Mouse (Mus musculus) heart, embryonic 12.5 days (tissue): ENCODE data around the gene Rac2. TPM values are rescaled to one million over a fixed set of nuclear protein-coding genes. Genes with fewer than 3 reads are reported as not detected.

Experiments
- ATAC-seq: fragments of 200-750 bp; cut with Nextera tagmentation; 2 replicates; pipeline ENCODE4 v1.8.0; 2017; ENCODE audit warnings: moderate TSS enrichment, moderate library complexity; ENCODE audit not compliant: insufficient number of reproducible peaks, low FRiP score
- H3K27ac ChIP-seq: fragments of 300-500 bp; sonication (generic); 2 replicates; pipeline ENCODE4 v1.5.1; 2016; ENCODE audit warnings: mild to moderate bottlenecking, moderate library complexity; ENCODE audit not compliant: poor library complexity, severe bottlenecking
- H3K27me3 ChIP-seq: fragments of 300-500 bp; sonication (generic); replicated peaks from 2 replicates; pipeline ENCODE4 v1.6.1; 2016; ENCODE audit warnings: mild to moderate bottlenecking, moderate library complexity
- H3K36me3 ChIP-seq: fragments of 300-500 bp; sonication (generic); 2 replicates; pipeline ENCODE4 v1.6.1; 2016; ENCODE audit warnings: mild to moderate bottlenecking, moderate library complexity
- H3K4me1 ChIP-seq: fragments of 300-500 bp; sonication (generic); replicated peaks from 2 replicates; pipeline ENCODE4 v1.6.1; 2016; ENCODE audit warnings: mild to moderate bottlenecking
- H3K4me2 ChIP-seq: fragments of 300-500 bp; sonication (generic); 2 replicates; pipeline ENCODE4 v1.6.1; 2016; ENCODE audit warnings: mild to moderate bottlenecking, moderate library complexity
- H3K4me3 ChIP-seq: fragments of 300-500 bp; sonication (generic); 2 replicates; pipeline ENCODE4 v1.5.1; 2016; ENCODE audit warnings: mild to moderate bottlenecking
- H3K9ac ChIP-seq: fragments of 300-500 bp; sonication (generic); 2 replicates; pipeline ENCODE4 v1.6.1; 2016; ENCODE audit warnings: mild to moderate bottlenecking, moderate library complexity
- H3K9me3 ChIP-seq: fragments of 300-500 bp; sonication (generic); replicated peaks from 2 replicates; pipeline ENCODE4 v1.6.1; 2016; ENCODE audit warnings: mild to moderate bottlenecking, moderate library complexity
- WGBS: fragments of 180-500 bp; shearing (Covaris S2); methylation state at CpG from one replicate; pipeline ENCODE4 v1.1.7; 2016; 5-methylcytosine and 5-hydroxymethylcytosine counted together
- polyA plus RNA-seq: library from polyadenylated mRNA; unstranded; fragments of >200 nt; fragmentation: Nextera tagmentation; extraction: Ambion mirVana; gene quantifications from 2 replicates; pipeline ENCODE4 v1.2.1, GENCODE M21; 2016

Rac2 gene
- polyA plus RNA-seq, 1 experiment from 2014 or later = 6.9 TPM

- no peaks in the 10 kb centered on the region for H3K27me3 ChIP-seq
- ATAC-seq = no peak
- H3K9ac ChIP-seq = no peak overlapping the region
- peaks cover 18% of the 10 kb centered on the region for H3K4me1 ChIP-seq
- H3K4me3 ChIP-seq = no peak overlapping the region
- H3K36me3 ChIP-seq = peaks cover 10% of the 10 kb centered on the region; the same call in 1 of the 2 replicates
- no peaks in the 10 kb centered on the region for H3K9me3 ChIP-seq
- no peak overlapping the region for H3K4me2 ChIP-seq
- no peak overlapping the region; the same call in 1 of the 2 replicates for H3K27ac ChIP-seq
- WGBS = 53% methylated on average over 13 of the region's 13 CpGs
Measured at GRCm38 (mm10) chr15:78520112-78520715, 52.4 kb downstream of the Rac2 start.

- Histone ChIP-seq H3K36me3 (no peaks in the 10 kb centered on the region), H3K9me3 (no peaks in the 10 kb centered on the region), H3K4me2 (no peak overlapping the region), H3K4me3 (no peak overlapping the region), H3K27ac (no peak overlapping the region), H3K9ac (no peak overlapping the region), H3K27me3 (no peaks in the 10 kb centered on the region), H3K4me1 (peaks cover 18% of the 10 kb centered on the region)
- WGBS = 57% methylated on average over 7 of the region's 7 CpGs
- no peak for ATAC-seq
Measured at GRCm38 (mm10) chr15:78518221-78518620, 54.4 kb downstream of the Rac2 start.

GRCm38 (mm10) chr15:78515759-78516158 lies 56.8 kb downstream of the Rac2 start:
- no peak for ATAC-seq
- H3K27ac ChIP-seq = no peak overlapping the region
- no peaks in the 10 kb centered on the region for H3K27me3 ChIP-seq
- WGBS = 77% methylated on average over 6 of the region's 6 CpGs
- H3K4me3 ChIP-seq = no peak overlapping the region
- peaks cover 18% of the 10 kb centered on the region for H3K4me1 ChIP-seq
- no peaks in the 10 kb centered on the region for H3K9me3 ChIP-seq
- no peak overlapping the region for H3K4me2 ChIP-seq
- H3K9ac ChIP-seq = no peak overlapping the region
- H3K36me3 ChIP-seq = no peaks in the 10 kb centered on the region

GRCm38 (mm10) chr15:78514393-78515146 lies 58.0 kb downstream of the Rac2 start:
- Histone ChIP-seq H3K36me3 (no peaks in the 10 kb centered on the region), H3K9me3 (no peaks in the 10 kb centered on the region), H3K27me3 (no peaks in the 10 kb centered on the region), H3K9ac (0 out of 2 replicates have a peak overlapping the region, but pooled peaks have one; percentile 4), H3K4me2 (no peak overlapping the region), H3K4me1 (peaks cover 15% of the 10 kb centered on the region), H3K4me3 (no peak overlapping the region), H3K27ac (no peak overlapping the region)
- ATAC-seq = no peak
- WGBS = 29% methylated on average over 7 of the region's 7 CpGs

- H3K4me1 ChIP-seq = peaks cover 15% of the 10 kb centered on the region
- no peak for ATAC-seq
- H3K4me3 ChIP-seq = no peak overlapping the region
- 81% methylated on average over 14 of the region's 14 CpGs for WGBS
- 0 out of 2 replicates have a peak overlapping the region, but pooled peaks have one; percentile 5 for H3K9ac ChIP-seq
- no peaks in the 10 kb centered on the region for H3K27me3 ChIP-seq
- no peaks in the 10 kb centered on the region for H3K9me3 ChIP-seq
- no peak overlapping the region for H3K4me2 ChIP-seq
- no peaks in the 10 kb centered on the region for H3K36me3 ChIP-seq
- no peak overlapping the region for H3K27ac ChIP-seq
Measured at GRCm38 (mm10) chr15:78513019-78513418, 59.6 kb downstream of the Rac2 start.

GRCm38 (mm10) chr15:78511951-78512350 lies 60.6 kb downstream of the Rac2 start:
- Histone ChIP-seq H3K27me3 (no peaks in the 10 kb centered on the region), H3K9me3 (no peaks in the 10 kb centered on the region), H3K27ac (no peak overlapping the region), H3K36me3 (no peaks in the 10 kb centered on the region), H3K4me1 (peaks cover 12% of the 10 kb centered on the region; the same call in 1 of the 2 replicates), H3K9ac (no peak overlapping the region), H3K4me2 (no peak overlapping the region), H3K4me3 (no peak overlapping the region)
- ATAC-seq = no peak
- WGBS = 77% methylated on average over 7 of the region's 7 CpGs

- no peak overlapping the region for H3K4me2 ChIP-seq
- ATAC-seq = no peak
- H3K9ac ChIP-seq = no peak overlapping the region
- H3K27me3 ChIP-seq = no peaks in the 10 kb centered on the region
- H3K36me3 ChIP-seq = no peaks in the 10 kb centered on the region
- H3K4me1 ChIP-seq = peaks cover 12% of the 10 kb centered on the region; the same call in 1 of the 2 replicates
- H3K4me3 ChIP-seq = no peak overlapping the region
- H3K27ac ChIP-seq = no peak overlapping the region
- H3K9me3 ChIP-seq = no peaks in the 10 kb centered on the region
- WGBS = 85% methylated on average over 6 of the region's 6 CpGs
Measured at GRCm38 (mm10) chr15:78510736-78511135, 61.8 kb downstream of the Rac2 start.

- ATAC-seq = no peak
- no peak overlapping the region; the same call in 1 of the 2 replicates for H3K27ac ChIP-seq
- no peaks in the 10 kb centered on the region for H3K27me3 ChIP-seq
- H3K36me3 ChIP-seq = no peaks in the 10 kb centered on the region
- H3K4me3 ChIP-seq = no peak overlapping the region
- peak overlapping the region; percentile 4; the same call in 1 of the 2 replicates for H3K4me2 ChIP-seq
- peaks cover 3% of the 10 kb centered on the region; the same call in 1 of the 2 replicates for H3K9me3 ChIP-seq
- 67% methylated on average over 8 of the region's 8 CpGs for WGBS
- H3K4me1 ChIP-seq = peaks cover 12% of the 10 kb centered on the region; the same call in 1 of the 2 replicates
- H3K9ac ChIP-seq = peak overlapping the region; percentile 33; the same call in 1 of the 2 replicates
Measured at GRCm38 (mm10) chr15:78510121-78510576, 62.4 kb downstream of the Rac2 start.

GRCm38 (mm10) chr15:78509297-78509899 lies 63.2 kb downstream of the Rac2 start:
- no peak overlapping the region for H3K27ac ChIP-seq
- ATAC-seq = no peak
- peaks cover 10% of the 10 kb centered on the region for H3K9me3 ChIP-seq
- H3K4me3 ChIP-seq = no peak overlapping the region
- peak overlapping the region; percentile 4; the same call in 1 of the 2 replicates for H3K4me2 ChIP-seq
- H3K4me1 ChIP-seq = peaks cover 12% of the 10 kb centered on the region; the same call in 1 of the 2 replicates
- H3K27me3 ChIP-seq = no peaks in the 10 kb centered on the region
- peak overlapping the region; percentile 33; the same call in 1 of the 2 replicates for H3K9ac ChIP-seq
- WGBS = 43% methylated on average over 12 of the region's 12 CpGs
- H3K36me3 ChIP-seq = no peaks in the 10 kb centered on the region
